Mouse (Mus musculus) gastrocnemius, adult 18-20 months (tissue): ENCODE measurements at regions not wholly inside any gene's neighbourhood (a gene's known extent, or its start where the extent isn't known, plus 50 kb on each side); places are given as distances from the start of the nearest gene placed in this dataset.
A peak's percentile ranks its signal among the peaks of the same experiment; 100 is the strongest.

Source experiments
- DNase-seq: peaks from one replicate; pipeline ENCODE4 v3.0.0; 2021; ENCODE audit warnings: low spot score

DNA sequence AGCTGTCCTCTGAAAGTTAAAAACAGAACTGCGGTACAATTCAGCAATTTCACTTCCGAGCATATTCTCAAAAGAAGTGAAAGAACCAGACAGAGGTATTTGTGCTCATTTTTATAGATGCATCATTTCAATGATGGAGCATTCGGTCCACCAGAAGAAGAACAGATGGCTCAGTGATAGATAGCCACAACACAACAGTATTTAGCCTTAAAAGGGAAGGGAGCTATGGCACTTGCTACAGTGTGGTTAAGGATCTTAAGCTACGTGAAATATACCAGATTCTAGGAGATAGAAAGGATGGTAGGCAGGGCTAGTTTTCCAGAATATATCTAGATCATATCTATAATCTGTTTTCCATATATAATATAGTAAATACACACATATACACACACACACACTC, 77.5 kb upstream of the Gadd45a start:
- DNase-seq = no peak

DNA sequence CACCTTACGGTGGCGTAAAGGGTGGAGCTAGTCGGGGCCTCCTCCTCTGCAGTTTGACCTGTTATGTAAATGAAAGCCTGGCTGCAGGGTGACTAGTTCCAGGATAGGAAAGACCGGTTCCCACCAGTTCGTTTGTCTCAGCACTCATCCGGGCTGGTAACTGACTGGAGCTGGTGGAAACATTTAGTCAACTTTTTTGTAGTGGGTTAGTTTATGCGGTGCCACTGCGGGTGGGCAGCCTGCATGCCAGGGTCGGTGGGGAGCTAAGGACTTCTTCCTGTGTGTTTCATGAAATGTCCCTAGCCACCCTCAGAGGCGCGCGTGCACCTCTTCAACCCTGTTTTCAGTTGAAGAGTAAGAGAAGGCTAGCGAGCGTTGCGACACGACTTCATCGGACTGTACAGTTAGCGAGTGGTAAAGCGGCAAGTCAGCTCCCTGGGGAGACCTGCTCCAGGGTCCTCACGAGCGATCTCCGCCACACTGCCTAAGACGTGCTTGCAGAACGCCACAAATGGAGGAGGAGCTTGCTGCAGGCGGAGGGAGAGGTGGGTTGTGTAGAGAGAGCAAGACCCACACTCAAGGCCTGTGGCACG, 76.5 kb upstream of the Gadd45a start:
- DNase-seq = no peak

DNA sequence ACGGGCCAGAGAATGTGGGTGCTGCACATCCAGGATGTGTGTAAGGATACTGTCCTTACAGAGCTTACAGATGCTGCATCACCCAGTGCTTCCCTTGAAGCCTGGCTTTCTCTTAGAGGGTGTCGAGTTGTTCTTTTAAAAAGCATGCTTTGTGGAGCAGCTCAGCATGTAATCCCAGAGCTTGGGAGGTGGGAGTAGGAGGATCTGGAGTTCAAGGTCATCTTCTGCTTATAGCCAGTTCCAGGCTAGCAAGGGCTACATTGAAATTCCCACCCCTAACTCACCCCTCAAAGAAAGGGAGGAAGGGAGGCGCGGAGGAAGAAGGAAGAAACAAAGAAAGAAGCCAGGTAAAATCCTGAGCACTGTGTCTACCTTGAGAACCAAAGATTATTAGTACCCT, 76.0 kb upstream of the Gadd45a start:
- no peak for DNase-seq

DNA sequence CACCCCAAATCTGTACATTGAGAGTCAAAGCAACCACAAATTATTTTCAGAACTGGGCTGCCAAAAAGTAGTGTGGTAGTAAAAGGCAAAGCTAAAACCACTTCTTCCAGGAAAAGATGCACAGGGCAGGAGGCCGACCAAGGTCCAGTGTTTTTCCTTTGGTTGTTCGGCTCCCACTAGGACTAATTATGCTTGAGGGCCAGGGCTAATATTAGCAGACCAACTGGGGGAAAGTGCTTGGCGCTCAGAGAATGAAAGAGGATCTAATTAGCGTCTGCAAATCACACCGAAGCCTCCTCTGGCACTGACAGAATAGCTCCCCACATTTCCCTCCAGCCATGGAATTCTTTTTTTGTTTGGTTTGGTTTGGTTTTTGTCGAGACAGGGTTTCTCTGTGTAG, 75.1 kb upstream of the Gadd45a start:
- no peak for DNase-seq

DNA sequence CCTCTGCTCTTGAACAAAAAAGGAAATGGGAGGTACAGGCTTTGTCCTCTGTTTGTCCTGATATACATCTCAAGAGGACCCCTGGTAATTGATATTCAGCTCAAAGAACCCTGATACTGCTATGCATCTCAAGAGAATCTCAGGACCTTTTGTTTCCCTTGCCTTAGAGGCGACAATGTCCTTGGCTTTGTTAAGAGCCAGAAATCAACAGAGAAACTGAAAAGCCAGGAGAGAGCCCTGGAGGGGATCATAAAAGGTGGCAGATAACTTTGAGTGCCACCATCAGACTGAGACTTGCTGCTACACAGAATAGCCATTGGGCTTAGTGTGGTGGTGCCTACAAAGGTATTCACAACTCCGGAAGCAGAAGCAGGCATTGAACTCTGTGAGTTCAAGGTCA, 74.3 kb upstream of the Gadd45a start:
- DNase-seq = no peak

DNA sequence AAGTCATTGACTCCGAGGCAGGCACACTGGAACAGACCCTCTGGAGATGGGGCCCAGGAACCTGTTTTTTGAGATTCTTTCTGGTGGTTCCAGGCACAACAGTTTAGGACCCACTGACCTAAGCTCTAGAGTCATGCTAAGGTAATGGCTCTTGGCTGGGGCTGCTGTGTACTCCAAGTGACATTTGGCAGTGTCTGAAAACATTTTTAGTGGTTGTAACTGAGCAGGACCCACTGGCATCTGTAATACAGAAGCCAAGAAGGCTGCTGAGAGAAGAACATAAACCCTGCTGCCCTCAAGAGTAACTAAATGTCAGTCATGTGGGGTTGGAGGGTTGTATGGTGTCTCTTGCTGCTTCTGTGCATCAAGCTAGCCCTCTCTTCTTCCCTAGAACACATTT, 73.1 kb upstream of the Gadd45a start:
- DNase-seq = peak; percentile 48

DNA sequence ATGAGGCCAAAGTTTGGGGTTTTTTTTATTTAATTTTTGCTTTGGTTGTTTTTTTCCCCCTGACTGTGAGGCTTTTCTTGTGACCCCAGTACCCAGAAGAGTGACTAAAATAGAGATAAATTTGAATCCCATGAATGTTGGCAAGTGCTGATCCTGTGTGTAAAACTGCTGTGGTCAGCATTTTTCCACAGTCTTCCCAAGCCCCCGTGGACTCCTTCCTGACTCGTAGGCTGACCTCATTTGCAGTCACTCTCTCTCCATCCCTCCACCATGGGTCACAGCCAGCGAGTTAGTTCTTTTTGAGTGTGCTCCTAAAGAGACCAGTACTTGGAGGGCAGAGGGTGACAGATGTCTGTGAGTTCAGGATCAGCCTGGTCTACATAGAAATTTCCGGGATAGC, 72.5 kb upstream of the Gadd45a start:
- no peak for DNase-seq

DNA sequence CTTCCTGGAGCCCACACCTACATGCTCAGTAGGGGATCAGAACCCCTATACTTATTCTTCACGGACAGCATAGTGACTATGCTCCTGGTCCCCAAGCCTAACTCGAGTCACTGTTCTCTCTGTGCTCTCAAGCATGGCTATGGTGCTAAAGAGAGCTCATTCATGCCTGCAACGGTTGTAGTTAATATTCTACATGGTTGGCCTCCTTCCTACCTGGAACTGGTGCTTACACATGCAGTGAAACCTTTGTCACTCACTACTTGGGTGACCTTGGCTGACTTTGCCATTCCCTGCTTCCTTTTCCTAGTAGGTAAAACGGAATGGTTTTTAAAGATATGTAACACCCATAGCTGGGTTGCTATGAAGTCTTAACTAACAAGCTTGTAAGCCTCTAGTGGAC, 70.3 kb upstream of the Gadd45a start:
- DNase-seq = no peak

DNA sequence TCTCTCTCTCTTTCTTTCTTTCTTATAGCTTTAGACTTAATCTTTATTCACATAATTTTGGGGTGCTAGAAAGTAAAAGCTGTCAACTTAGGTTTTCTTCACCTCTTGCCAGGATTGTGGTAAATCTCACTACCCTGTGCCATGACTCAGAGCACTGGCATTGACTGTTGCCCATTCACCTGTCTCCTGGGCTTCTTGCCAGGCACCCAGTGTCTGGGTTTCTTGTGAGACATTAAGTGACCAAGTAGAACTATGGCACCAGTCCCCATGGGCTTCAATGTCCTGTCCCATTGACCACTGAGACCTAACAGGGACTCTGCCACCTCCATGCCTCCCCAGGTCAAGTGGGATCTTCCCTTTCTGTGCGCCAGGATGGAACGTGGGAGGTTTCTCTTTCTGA, 69.2 kb upstream of the Gadd45a start:
- no peak for DNase-seq

DNA sequence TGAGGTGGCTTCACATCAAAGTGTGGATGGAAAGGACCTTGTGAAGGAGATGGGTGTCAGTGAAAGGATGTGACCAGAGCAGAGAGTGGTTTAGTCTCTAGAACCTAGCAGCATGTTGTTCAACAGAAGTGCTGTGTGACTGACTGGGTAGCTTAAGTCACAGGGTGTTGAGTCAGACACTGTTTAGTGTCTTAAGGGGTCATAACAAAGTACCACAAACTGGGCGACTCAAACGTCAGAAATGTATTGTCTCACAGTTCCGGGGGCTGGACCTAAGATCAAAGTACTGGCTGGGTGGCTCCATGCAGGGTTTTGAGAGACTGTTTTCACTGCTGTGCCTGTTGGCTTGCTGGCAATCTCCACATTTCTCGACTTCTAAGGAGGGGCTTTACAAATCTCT, 68.1 kb upstream of the Gadd45a start:
- no peak for DNase-seq

DNA sequence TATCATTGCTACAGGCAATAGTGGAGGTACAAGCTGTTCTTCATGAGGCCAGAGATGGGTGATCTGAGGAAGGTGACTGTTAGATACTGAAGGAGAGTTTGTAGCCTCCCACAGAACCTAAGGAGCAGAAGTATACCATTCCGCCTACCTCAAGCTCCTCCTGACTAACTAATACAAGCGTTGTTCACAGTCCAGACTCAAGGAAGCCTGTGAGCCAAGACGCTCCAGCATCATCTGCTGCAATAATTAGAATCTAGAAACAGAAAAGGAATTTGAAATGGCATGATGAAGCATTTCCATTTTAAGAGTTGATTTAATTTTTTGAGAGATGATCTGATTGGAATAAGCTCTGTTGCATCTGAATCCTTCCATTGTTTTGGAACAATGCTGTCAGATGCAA, 66.9 kb upstream of the Gadd45a start:
- DNase-seq = no peak

DNA sequence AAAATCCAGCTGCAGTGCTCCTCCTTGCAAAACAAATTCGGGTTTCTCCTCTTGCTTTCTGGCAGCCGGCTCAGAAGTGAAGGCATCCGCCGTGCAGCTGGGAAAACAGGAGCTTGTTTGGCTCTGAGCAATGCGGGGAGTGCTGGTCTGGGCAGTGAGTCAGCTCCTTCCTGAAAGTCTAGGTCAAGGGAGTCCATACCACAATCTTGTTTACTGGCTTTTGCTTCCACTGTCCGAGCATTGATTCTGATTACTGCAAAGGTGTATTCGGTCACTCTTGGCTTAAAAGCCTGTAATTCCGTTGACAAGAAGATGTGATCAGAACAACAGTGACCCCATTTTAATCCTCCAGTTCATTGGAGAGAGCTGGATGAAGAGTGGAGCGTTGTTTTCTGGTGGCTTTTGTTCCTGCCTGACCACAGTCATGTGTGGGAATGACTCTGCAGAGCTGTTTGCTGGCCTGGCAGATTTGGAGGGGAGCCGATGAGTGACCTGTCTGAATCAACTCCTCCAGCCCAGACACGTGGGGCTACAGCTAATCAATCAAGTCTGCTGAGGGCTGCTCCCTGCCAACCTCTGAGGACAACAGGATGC, 65.4 kb upstream of the Gadd45a start:
- DNase-seq = peak; percentile 84

DNA sequence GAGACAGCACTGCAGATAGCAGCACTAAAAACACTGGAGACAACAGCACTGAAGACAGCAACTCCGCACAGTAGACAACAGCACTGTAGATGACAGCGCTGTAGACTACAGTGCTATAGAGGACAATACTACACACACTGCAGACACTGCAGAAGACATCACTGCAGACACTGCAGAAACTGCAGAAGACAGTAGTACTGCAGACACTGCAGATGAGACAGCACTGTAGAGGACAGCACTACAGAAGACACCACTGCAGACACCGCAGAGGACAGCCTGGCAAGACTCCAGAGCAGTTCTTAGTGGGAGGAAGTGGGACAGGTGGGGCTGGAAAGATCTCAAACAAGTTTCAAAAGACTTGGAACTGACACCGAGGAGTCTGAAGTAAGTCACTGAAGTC, 64.8 kb upstream of the Gadd45a start:
- peak; percentile 53 for DNase-seq

DNA sequence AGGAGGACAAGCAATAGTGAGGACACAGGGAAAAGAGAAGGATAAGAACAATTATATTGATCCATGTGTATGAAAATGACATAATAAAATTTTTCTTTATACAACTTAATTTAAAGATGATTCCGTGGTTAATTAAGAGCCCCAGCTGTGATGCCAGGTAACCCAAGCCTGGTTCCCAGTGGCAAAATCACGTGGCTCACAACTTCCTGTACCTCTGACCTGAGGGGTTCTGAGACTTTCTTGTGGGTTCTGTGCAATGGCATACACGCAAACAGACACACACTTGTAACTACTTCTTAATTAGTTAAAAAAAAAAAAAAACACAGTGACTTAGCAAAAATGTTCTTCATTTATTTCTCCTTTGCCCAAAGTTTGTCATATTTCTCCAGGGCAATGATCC, 57.2 kb upstream of the Gadd45a start:
- DNase-seq = no peak

DNA sequence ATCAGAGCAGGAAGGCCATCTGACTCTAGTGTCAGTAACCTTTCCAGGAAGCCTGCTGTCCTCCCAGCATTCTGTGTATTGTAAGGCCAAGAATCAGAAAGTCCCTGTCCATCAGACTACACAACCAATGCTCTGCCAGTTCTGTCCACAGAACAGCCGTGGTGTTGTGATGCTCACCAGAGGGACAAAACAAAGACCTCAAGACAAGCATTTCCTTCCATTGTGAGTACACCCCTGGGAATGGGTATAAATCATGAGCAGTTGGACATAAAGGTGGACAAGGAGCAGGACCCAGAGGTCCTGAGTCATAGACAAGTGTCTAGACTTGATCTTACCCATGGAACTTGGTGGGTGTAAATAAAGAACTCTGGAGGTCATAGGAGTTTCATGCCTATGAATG, 55.9 kb upstream of the Gadd45a start:
- no peak for DNase-seq

DNA sequence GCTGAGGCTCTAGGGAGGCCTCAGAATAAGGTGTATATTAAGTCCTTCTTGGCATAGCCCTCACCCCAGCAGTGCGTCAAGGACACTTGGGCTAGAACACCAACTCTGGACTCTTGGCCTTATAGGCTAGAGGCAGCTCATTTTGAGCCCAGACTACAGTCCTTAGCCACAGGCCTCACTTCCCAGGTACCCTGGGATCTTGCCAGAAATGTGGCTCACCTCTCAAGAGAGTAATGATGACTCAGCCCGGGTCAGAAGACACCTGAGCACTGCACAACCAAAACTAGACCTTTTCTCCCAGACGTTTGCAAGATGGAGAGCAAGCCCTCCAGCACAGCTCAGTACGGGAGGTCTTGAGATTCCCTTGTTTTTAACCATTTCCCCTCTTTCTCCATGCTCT, 52.9 kb upstream of the Gadd45a start:
- DNase-seq = no peak

DNA sequence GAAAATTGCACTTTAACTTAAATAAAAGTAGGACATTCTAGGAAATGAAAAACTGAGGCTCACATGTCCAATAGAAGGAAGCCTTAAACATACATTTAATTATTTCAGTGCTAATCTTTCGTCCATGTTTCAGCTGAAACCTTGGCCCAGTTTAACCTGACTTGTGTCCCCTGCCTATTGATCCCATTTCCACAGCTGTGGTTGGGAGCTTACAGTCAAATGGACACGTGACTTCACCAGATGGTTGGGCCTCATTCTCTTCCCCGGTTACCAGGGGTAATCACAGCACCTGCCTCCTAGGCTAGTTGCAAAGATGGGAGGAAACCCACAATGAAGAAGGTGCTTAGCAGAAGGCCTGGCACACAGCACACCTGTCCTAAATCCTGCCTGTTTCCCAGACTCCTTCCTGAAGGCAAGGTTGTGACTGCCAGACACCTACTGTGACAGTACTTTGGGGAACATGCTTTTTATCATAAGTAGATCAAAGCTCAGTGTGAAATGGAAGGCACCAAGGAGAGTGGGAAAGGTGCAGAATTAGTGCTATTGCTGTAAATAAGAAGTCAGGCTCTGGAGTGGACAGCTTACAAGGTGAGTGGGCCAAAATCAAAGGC, 52.4 kb upstream of the Gadd45a start:
- DNase-seq = no peak

DNA sequence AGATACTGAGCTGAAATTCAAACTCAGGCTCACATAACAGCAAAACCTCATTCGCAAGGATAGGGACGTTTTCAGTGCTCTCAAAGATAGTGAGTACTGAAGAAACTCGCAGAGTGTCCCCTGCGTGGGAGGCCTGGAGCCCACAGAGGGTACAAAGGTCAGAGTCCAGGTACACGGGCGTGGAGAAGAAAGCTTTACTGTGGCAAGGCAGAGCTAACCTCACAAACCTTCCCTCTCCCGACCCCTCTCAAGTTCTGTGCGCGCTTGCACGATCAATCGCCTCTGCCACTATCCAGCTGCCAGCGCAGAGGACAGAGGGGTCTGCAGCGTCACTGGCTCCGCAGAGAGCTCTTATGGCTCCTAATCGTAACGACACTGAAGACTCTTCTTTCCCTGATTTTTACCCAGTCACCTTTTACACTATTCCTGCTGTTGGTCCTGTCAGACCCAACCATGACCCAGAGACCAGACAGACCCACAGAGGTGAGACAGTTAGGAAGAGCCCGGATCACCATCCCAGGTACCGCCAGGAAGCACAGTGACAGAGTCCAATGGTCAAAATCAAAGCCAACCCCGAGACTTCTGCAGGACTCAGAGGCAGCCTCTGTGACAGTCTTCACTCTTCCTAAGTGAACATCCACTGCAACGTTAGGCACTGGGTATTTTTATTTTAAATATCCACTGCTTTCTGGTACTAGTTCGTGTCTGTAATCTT, 51.6 kb upstream of the Gadd45a start:
- DNase-seq = no peak

DNA sequence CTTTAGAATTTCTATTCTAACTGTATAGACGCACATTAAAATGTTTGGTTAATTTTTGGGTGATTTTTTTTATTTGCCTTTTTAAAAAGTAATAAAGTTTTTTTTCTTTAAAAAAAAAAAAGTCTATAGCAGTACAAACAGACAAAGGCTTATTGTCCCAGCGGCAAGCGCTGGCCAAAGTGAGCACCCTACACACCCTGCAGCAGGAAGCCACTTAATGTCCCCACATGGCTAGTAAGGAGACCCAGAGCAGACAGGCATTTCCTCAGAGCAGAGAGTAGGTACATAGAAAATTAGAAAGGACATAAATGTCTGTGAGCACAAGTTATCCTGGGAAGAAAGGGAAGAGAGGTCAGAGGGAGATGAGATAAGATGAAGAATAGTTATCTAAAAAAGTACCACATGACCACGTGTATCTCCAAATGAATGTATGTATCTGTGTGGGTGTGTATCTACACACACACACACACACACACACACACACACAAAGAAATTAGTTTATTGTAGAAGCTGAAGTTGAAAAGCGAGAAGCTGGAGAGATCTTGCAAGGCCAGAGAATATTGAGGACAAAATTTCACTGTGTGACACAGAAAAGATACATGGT, 50.7 kb upstream of the Gadd45a start:
- no peak for DNase-seq

DNA sequence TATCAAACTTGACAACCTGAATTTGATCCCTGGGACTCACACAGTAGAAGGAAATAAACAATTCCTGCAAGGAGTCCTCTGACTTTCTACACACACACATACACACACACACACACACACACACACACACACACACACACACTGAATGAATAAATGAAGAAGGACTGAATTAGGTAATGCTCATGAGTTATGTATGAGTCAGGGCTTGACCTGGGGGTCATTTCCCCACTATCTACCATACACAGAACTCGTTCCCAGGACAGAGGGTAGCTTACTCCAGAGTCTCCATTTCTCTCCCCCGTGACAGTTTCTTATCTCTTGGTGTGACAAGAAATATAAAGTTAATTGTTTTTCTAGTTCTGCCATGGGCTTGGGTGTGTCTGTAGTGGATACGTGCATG, 50.1 kb upstream of the Gadd45a start:
- DNase-seq = no peak
